Mouse (Mus musculus) cerebellum, adult 2 months (tissue): ENCODE measurements around the gene Lrrn3. TPM values are rescaled to one million over a fixed set of nuclear protein-coding genes. Genes with fewer than 3 reads are reported as not detected.

Source experiments
- DNase-seq, 2 experiments: peaks; one replicate each; pipeline ENCODE4 v3.0.0; 2021
- H3K27ac ChIP-seq: fragments of 200-500 bp; 2 replicates; pipeline ENCODE4 v1.5.1; 2012; ENCODE audit warnings: low read length, control low read depth, inconsistent platforms; ENCODE audit not compliant: insufficient read depth
- H3K27me3 ChIP-seq: fragments of 200-500 bp; 2 replicates; pipeline ENCODE4 v1.6.1; 2012; ENCODE audit warnings: inconsistent platforms, mild to moderate bottlenecking, low read length, moderate library complexity; ENCODE audit not compliant: control insufficient read depth, insufficient read depth
- H3K4me1 ChIP-seq: fragments of 200-500 bp; 2 replicates; pipeline ENCODE4 v1.6.1; 2011; ENCODE audit warnings: low read length; ENCODE audit not compliant: control insufficient read depth, insufficient read depth
- H3K4me3 ChIP-seq: fragments of 200-500 bp; replicated peaks from 2 replicates; pipeline ENCODE3; 2011; ENCODE audit warnings: mild to moderate bottlenecking, low read depth, low read length, control low read depth; ENCODE audit not compliant: insufficient read depth
- CTCF ChIP-seq: fragments of 200-500 bp; IDR thresholded peaks from 2 replicates; pipeline ENCODE4 v1.5.1; 2011; ENCODE audit warnings: low read depth, mild to moderate bottlenecking, control low read depth, low read length, moderate library complexity, borderline replicate concordance; ENCODE audit not compliant: insufficient read depth
- POLR2A ChIP-seq: fragments of 200-500 bp; IDR thresholded peaks from 2 replicates; pipeline ENCODE4 v1.6.1; 2011; ENCODE audit warnings: low read length, control low read depth, borderline replicate concordance; ENCODE audit not compliant: insufficient read depth
- WGBS: fragments of 180-500 bp; shearing (Covaris S2); methylation state at CpG from one replicate; pipeline ENCODE4 v1.1.7; 2018; 5-methylcytosine and 5-hydroxymethylcytosine counted together
- polyA plus RNA-seq: library from polyadenylated mRNA; depleted of rRNA; stranded (reverse); fragments of >200 nt; gene quantifications from 2 replicates; pipeline ENCODE4 v1.2.3, GENCODE M21; 2012

The Lrrn3 gene
- polyA plus RNA-seq, 1 experiment, result 22.8 TPM

DNA sequence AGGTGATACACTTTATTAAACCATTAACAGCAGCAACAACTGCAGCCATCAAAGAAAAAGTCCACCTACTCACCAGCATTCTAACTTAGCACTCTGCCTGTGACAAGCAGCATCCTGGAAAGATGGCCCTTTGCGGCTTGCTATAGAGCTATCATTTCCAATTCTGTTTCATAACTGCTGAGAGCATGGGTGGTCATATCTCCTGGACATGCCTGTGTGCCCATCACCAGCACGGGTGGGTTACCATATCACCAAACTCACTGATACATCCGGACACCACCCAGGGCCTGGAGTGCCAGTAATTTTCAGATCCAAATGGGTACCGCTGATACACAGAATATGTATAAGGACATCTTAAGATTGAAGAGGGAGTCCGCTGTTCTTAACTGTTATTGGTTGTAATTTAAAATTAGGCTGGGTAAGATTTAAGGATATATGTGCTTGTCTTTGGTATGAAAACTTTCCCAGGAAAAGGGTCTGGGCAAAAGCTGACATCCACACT lies 3.1 kb downstream of the Lrrn3 start:
- TF ChIP-seq POLR2A, result no peak
- TF ChIP-seq CTCF, result no peak
- DNase-seq, result peak; percentile 37 to 43
- WGBS, result 28% methylated on average over 5 of the region's 5 CpGs
- H3K4me1 ChIP-seq, result 0 out of 2 replicates have a peak, but pooled peaks cover 3% of the 10 kb centered on the region
- peak overlapping the region; percentile 80 for H3K4me3 ChIP-seq
- H3K27me3 ChIP-seq, result no peaks in the 10 kb centered on the region
- H3K27ac ChIP-seq, result peak overlapping the region; percentile 79

DNA sequence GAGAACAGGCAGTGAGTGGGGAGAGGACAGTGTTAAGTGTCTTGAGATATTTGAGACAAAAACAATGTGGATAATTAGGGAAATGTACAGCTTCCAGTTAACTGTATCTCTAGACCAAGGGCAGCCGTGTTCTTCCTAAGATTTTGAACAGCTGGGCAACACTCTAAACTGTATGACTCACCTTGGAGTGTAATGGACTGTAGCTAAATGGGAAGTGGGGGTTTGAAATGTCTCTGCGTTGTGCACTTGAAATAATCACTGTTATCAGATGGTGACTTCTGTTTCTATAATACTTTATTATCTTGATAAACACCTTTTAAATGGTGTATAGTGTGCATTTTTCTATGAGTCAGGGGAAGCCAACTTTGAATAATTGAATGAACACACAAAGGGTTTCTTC lies 4.7 kb downstream of the Lrrn3 start:
- no peak for TF ChIP-seq POLR2A
- TF ChIP-seq CTCF, result no peak
- no peak overlapping the region for H3K4me3 ChIP-seq
- 0 out of 2 replicates have a peak, but pooled peaks cover 3% of the 10 kb centered on the region for H3K4me1 ChIP-seq
- 53% methylated on average over 2 of the region's 2 CpGs for WGBS
- no peak for DNase-seq
- no peaks in the 10 kb centered on the region for H3K27me3 ChIP-seq
- H3K27ac ChIP-seq, result no peak overlapping the region

DNA sequence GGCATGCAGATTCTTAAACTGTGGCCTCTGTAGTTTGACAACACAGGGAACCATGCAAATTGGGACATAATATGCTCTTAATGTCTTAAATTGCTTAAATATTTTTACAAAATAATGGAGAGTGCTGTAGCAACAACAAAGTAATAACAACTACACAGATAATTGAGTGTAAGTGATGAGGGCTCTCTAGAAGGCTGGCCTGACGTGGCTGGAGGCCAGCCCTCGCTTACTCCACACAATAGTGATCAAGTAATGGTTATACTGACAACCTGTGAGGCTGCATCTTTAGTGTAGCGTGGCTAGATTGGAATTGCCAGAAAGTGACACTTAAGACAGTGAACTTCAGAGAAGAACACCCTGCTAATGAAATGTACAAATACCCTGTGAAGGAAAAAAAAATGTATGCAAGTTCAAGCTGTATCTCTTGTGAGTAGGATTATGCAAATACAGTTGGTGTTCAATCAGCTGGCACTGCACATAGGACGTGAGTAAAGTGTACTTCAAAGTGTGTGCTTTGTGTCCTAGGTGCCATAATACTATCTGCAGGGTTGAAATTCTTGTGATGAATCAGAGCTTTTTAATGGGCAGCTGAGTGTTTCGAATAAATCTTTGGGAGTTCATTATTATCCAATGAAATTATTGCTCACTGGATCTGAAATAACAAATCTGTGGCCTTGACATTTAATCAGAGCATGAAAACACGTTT lies 17.0 kb downstream of the Lrrn3 start:
- Histone ChIP-seq H3K4me3 (no peak overlapping the region), H3K27ac (no peak overlapping the region), H3K27me3 (no peaks in the 10 kb centered on the region), H3K4me1 (no peaks in the 10 kb centered on the region)
- no peak for TF ChIP-seq CTCF
- TF ChIP-seq POLR2A, result no peak
- 70% methylated on average over 6 of the region's 6 CpGs for WGBS
- no peak for DNase-seq

DNA sequence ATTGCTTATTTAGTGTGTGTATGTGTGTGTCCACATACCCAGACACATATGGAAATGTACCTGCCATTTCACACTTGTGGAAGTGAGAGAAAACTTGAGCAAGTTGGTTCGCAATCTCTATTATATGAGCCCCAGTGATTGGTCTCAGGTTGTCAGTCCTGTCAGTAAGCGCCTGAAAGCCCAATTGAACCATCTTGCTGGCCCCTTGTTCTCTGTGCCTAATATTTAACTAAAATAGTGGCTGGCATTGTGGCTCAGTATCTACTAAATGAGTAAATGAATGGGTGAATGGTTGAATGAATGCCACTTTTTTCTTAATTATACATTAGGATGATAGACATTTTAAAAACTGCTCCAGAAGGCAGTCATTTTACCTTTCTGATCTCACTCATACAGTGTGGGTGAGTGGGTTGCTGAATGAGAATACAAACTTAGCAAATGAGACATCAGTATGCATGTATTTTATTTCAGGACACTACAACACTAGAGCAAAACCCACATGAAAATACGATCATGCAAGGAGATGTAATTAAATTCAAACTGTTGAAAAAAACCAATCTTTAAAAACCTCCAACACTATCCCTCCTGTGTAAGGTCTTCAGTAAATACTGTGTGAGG lies 17.7 kb downstream of the Lrrn3 start:
- Histone ChIP-seq H3K4me1 (no peaks in the 10 kb centered on the region), H3K27me3 (no peaks in the 10 kb centered on the region), H3K27ac (no peak overlapping the region), H3K4me3 (no peak overlapping the region)
- TF ChIP-seq CTCF (no peak), POLR2A (no peak)
- no peak for DNase-seq
- WGBS, result 95% methylated on average over 3 of the region's 3 CpGs

DNA sequence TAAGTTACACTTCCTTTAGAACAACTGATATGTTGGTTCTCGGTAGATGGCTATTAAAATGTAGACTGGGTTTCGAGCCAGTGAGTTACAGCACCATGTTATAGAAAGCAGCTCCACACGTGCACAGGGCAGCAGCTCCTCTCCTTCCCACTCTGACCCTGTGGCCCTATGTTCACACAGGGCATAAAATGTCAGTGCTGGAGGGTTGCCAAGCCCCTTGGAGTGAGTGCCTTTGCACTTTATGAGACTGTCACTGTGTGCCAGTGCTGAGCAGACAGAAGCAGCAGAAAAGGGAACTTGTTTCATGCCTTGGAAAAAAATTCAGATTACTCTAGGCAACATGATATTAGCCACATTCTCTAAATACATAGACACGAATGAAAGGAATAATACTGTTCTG lies 47.8 kb downstream of the Lrrn3 start:
- no peaks in the 10 kb centered on the region for H3K4me1 ChIP-seq
- no peaks in the 10 kb centered on the region for H3K27me3 ChIP-seq
- H3K4me3 ChIP-seq, result no peak overlapping the region
- H3K27ac ChIP-seq, result no peak overlapping the region
- WGBS, result 54% methylated on average over 4 of the region's 4 CpGs
- DNase-seq, result peak; percentile 15 to 21
- TF ChIP-seq CTCF (no peak), POLR2A (no peak)

DNA sequence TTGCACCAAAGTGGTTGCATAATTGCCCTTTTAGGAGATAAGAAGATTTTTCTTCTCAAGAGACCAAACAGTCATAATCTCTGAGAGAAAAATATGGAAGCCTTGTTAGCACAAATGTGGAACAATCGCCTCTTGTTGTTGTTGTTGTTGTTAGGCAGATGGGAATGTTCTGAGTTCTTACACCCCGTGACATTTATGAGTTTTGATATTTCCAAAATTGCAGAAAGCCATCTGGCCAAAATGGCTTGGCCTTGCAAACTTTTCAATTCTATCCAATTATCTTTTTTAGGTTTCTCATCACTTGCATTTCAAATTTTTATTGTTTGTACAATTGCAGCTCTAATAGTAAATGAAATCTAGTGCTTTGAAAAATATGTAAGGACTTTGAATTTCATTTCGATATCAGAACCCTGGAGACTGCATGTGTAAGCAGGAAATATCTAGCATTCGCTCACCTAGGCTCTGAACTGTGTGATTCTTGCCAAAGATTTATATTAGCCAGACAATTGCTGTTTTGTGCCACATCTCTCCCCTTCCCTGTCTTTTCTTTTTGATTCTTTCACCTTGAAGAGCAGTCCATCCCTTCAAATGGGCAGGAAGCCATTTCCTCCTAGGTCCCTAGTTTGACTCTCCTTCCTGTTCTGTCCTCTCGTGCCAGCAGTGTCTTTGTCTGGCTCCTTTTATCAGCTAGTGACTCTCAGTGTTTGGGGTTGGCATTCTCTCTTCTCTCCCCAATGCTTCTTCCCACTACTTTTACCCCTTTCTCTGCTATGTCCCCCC lies 49.8 kb downstream of the Lrrn3 start:
- Histone ChIP-seq H3K27me3 (no peaks in the 10 kb centered on the region), H3K4me1 (no peaks in the 10 kb centered on the region), H3K27ac (no peak overlapping the region), H3K4me3 (no peak overlapping the region)
- peak; percentile 18 to 38 for DNase-seq
- 33% methylated on average over 5 of the region's 5 CpGs for WGBS
- no peak for TF ChIP-seq POLR2A

DNA sequence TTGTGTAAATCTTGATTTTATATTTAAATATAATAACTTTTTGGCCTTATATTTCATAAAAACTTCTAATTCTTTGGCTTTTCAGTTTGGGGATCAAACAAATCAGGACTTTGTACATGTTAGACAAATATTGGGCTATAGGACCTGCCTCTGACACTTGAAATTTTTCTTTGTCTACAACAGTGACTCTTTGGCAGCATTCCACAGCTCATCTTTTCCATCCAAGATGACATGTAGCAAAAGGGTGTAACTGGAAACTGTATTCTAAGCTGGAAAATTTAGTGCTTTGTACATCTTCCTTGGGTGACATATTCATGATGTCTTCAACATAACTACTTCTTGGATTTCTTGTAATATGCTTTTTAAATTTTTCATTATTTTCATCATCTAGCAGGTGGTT lies 57.4 kb downstream of the Lrrn3 start:
- DNase-seq, result no peak
- no peaks in the 10 kb centered on the region for H3K4me1 ChIP-seq
- H3K27ac ChIP-seq, result no peak overlapping the region
- no peaks in the 10 kb centered on the region; the same call in 1 of the 2 replicates for H3K27me3 ChIP-seq
- TF ChIP-seq POLR2A (no peak), CTCF (no peak)
- H3K4me3 ChIP-seq, result no peak overlapping the region

DNA sequence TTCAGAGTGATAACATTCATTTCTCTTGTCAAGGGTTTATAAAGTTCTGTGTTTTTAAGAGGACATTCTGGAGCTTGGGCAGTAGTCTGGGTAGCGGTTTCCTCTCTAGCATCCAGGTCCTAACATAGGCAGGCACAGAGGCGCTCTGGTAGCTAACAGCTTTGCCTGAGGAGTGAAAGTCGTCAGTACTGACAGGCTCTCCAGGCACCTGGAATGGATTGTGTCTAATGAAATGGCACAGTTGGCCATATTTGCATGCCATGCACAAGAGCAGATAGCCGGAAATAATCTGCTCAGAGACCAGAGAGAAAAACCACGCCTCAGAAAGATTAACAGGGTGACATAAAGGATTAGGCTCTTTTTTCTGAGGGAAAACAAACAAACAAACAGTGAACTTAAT lies 58.8 kb downstream of the Lrrn3 start:
- Histone ChIP-seq H3K4me3 (no peak overlapping the region), H3K27ac (no peak overlapping the region), H3K27me3 (no peaks in the 10 kb centered on the region; the same call in 1 of the 2 replicates), H3K4me1 (no peaks in the 10 kb centered on the region)
- WGBS, result 15% methylated on average over 5 of the region's 5 CpGs
- peak; percentile 40 to 71 for DNase-seq
- no peak for TF ChIP-seq CTCF
- no peak for TF ChIP-seq POLR2A
